Mouse (Mus musculus): ENCODE measurements around the gene Ece1. TPM values are rescaled to one million over a fixed set of nuclear protein-coding genes. Genes with fewer than 3 reads are reported as not detected.

Gene Ece1
- total and polyA plus RNA-seq, 3 experiments: 25.3 to 43.8 TPM; not detected in 1

DNA sequence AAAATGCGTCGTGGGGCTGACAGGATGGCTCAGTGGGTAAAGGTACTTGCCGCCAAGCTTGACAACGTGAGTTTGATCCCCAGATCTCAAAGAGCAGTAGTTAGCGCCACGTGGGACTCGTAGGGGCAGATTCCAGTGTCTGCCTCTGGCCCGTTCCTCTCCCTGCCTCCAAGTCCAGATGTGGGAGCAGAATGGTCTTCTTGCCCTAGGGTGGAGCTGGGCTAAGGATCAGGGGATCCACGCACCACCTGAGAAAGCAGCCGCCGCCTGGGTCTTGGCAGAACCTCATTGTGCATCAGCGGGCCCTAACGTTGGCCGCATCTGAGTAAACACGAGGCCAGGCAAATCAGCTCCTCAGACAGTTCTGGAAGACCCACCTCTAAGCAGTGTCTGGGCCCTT is 61.0 kb downstream of the Ece1 start:
- TF ChIP-seq GATA1 (IDR thresholded peaks at IDR 0.05; ENCODE audit: low read depth, low read length): no peak
- no peak for TF ChIP-seq BHLHE40 (IDR thresholded peaks at IDR 0.05; ENCODE audit: borderline replicate concordance, low read depth, low read length)
- no peak for TF ChIP-seq MAX (IDR thresholded peaks at IDR 0.05; ENCODE audit: low read length)
- no peak for TF ChIP-seq CHD2 (IDR thresholded peaks at IDR 0.05; ENCODE audit: low read length)
- TF ChIP-seq E2F4 (IDR thresholded peaks at IDR 0.05; ENCODE audit: borderline replicate concordance, low read depth, low read length): no peak
- no peak for TF ChIP-seq ZC3H11A (IDR thresholded peaks at IDR 0.05; ENCODE audit: low read depth, low read length)
- no peak for TF ChIP-seq HCFC1 (IDR thresholded peaks at IDR 0.05; ENCODE audit: low read depth, low read length)
- no peak for TF ChIP-seq TCF12 (IDR thresholded peaks at IDR 0.05; ENCODE audit: low read depth, low read length)
- TF ChIP-seq MAFK (IDR thresholded peaks at IDR 0.05; ENCODE audit: borderline replicate concordance, low read depth, low read length): no peak
- TF ChIP-seq ZKSCAN1 (IDR thresholded peaks at IDR 0.05; ENCODE audit: low read depth, low read length): no peak
- no peak for TF ChIP-seq NRF1 (IDR thresholded peaks at IDR 0.05; ENCODE audit: insufficient read depth, low read depth, low read length, poor library complexity, severe bottlenecking)
- H3K4me1 ChIP-seq (ENCODE audit: control insufficient read depth in 1 of 2, insufficient read depth in 2 of 2, low read length in 2 of 2): no peaks in the 10 kb centered on the region
- no peak overlapping the region for H3K9ac ChIP-seq (ENCODE audit: control insufficient read depth, low read depth, low read length, poor library complexity, severe bottlenecking)
- no peak for DNase-seq (ENCODE audit: low read depth, low spot score)
- H3K4me3 ChIP-seq (ENCODE audit: control insufficient read depth in 1 of 2, insufficient read depth in 1 of 2, low read depth in 2 of 2, low read length in 2 of 2): no peak overlapping the region
- no peaks in the 10 kb centered on the region for H3K27me3 ChIP-seq (ENCODE audit: control insufficient read depth in 1 of 2, insufficient read depth in 2 of 2, low read length in 2 of 2)
- no peaks in the 10 kb centered on the region for H3K36me3 ChIP-seq (ENCODE audit: control insufficient read depth in 1 of 2, insufficient read depth in 2 of 2, low read length in 2 of 2)
- H3K9me3 ChIP-seq (replicated peaks; ENCODE audit: insufficient read depth, low read length): no peaks in the 10 kb centered on the region
- H3K27ac ChIP-seq (ENCODE audit: control insufficient read depth, low read depth, low read length): no peak overlapping the region
- H3K79me2 ChIP-seq (ENCODE audit: control insufficient read depth, insufficient read depth, low read length, poor library complexity): no peaks in the 10 kb centered on the region

GRCm38 (mm10) chr4:137925176-137925575 is 63.1 kb downstream of the Ece1 start:
- no peak overlapping the region for H3K9ac ChIP-seq (ENCODE audit: control insufficient read depth, low read depth, low read length, poor library complexity, severe bottlenecking)
- TF ChIP-seq BHLHE40 (IDR thresholded peaks at IDR 0.05; ENCODE audit: borderline replicate concordance, low read depth, low read length): no peak
- TF ChIP-seq CHD2 (IDR thresholded peaks at IDR 0.05; ENCODE audit: low read length): no peak
- no peak for TF ChIP-seq EP300 (IDR thresholded peaks at IDR 0.05; ENCODE audit: low read depth in 1 of 2, low read length in 2 of 2)
- no peak for TF ChIP-seq UBTF (IDR thresholded peaks at IDR 0.05; ENCODE audit: borderline replicate concordance, insufficient read depth, low read depth, low read length)
- no peak for TF ChIP-seq HCFC1 (IDR thresholded peaks at IDR 0.05; ENCODE audit: low read depth, low read length)
- TF ChIP-seq TAL1 (IDR thresholded peaks at IDR 0.05; ENCODE audit: low read length): no peak
- TF ChIP-seq GATA1 (IDR thresholded peaks at IDR 0.05; ENCODE audit: low read depth, low read length): no peak
- no peak for TF ChIP-seq MAX (IDR thresholded peaks at IDR 0.05; ENCODE audit: low read length)
- no peak for TF ChIP-seq GABPA (IDR thresholded peaks at IDR 0.05; ENCODE audit: low read depth, low read length)
- DNase-seq (ENCODE audit: low read depth, low spot score): no peak
- H3K4me3 ChIP-seq (ENCODE audit: control insufficient read depth in 1 of 2, insufficient read depth in 1 of 2, low read depth in 2 of 2, low read length in 2 of 2): no peak overlapping the region
- no peaks in the 10 kb centered on the region for H3K36me3 ChIP-seq (ENCODE audit: control insufficient read depth in 1 of 2, insufficient read depth in 2 of 2, low read length in 2 of 2)
- no peak overlapping the region for H3K27ac ChIP-seq (ENCODE audit: control insufficient read depth, low read depth, low read length)
- H3K79me2 ChIP-seq (ENCODE audit: control insufficient read depth, insufficient read depth, low read length, poor library complexity): no peaks in the 10 kb centered on the region
- no peaks in the 10 kb centered on the region for H3K27me3 ChIP-seq (ENCODE audit: control insufficient read depth in 1 of 2, insufficient read depth in 2 of 2, low read length in 2 of 2)
- no peaks in the 10 kb centered on the region for H3K9me3 ChIP-seq (replicated peaks; ENCODE audit: insufficient read depth, low read length)
- no peaks in the 10 kb centered on the region for H3K4me1 ChIP-seq (ENCODE audit: control insufficient read depth in 1 of 2, insufficient read depth in 2 of 2, low read length in 2 of 2)
